Mouse (Mus musculus) liver, adult 2 months (tissue): ENCODE results near the gene Il17a.

ENCODE experiments used
- CTCF ChIP-seq: fragments of 200-500 bp; IDR thresholded peaks from 2 replicates; pipeline ENCODE4 v1.5.1; 2011; ENCODE audit warnings: low read depth, low read length, control low read depth
- POLR2A ChIP-seq: fragments of 200-500 bp; IDR thresholded peaks from 2 replicates; pipeline ENCODE4 v1.6.1; 2011; ENCODE audit warnings: low read length, control low read depth; ENCODE audit not compliant: insufficient read depth; ENCODE audit errors: extremely low read depth

DNA sequence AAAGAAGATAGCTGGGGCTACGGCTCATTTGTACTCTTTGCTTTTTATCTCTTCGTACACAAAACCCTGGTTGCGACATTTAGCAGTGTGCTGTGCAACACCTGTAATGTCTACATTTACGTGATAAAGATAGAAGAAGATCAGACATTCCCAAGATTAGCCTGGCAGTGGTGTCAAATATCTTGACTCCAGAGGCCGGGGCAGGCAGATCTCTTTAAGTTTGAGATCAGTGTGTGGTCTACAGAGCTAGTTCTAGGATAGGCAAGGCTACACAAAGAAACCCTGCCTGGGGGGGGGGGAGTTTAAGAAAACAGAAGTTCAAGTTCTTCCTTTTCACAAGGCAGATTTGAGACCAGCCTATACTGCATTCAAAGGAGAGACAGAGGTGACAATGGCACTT is 29.6 kb downstream of the Il17a start:
- TF ChIP-seq CTCF (no peak), POLR2A (no peak)
